Mouse (Mus musculus): ENCODE data around the gene Atg5. TPM values are rescaled to one million over a fixed set of nuclear protein-coding genes. Genes with fewer than 3 reads are reported as not detected.

The Atg5 gene
- polyA plus RNA-seq, 1 experiment from 2014 or later, result 16.8 TPM

DNA sequence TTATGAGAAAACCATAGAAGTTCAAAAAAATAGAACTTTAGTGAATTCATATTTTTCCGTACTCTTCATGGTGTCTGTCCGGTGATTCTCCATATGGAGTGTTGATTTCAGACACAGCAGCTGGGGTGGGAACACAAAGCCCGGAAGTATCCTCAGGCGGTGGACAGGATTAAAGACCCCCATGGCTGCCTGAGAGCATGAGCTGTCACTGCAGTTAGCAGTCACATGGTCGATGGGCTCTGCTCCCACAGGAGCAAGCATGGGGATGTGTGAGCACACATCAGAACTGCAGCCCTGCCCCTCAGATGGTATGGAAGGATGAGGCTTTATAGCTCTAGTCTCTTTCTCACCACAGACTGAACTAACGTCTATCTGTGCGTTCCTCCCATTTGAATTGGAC, 87.1 kb downstream of the Atg5 start:
- Histone ChIP-seq H3K9ac (ENCODE audit: low read depth, low read length) (no peak overlapping the region), H3K4me3 (ENCODE audit: low read depth, low read length) (no peak overlapping the region), H3K27ac (ENCODE audit: low read length) (no peak overlapping the region), H3K4me1 (ENCODE audit: control insufficient read depth, low read depth, low read length) (peaks cover 5% of the 10 kb centered on the region), H3K36me3 (ENCODE audit: control insufficient read depth, insufficient read depth) (no peaks in the 10 kb centered on the region), H3K9me3 (replicated peaks; ENCODE audit: control insufficient read depth, low read length) (no peaks in the 10 kb centered on the region), H3K4me2 (ENCODE audit: low read depth, low read length) (no peak overlapping the region), H3K27me3 (ENCODE audit: control insufficient read depth, insufficient read depth, low read depth, low read length) (no peaks in the 10 kb centered on the region)
- ATAC-seq (ENCODE audit: low read depth), result no peak
- WGBS (ENCODE audit: insufficient replicate concordance), result 75% methylated on average over 7 of the region's 7 CpGs

DNA sequence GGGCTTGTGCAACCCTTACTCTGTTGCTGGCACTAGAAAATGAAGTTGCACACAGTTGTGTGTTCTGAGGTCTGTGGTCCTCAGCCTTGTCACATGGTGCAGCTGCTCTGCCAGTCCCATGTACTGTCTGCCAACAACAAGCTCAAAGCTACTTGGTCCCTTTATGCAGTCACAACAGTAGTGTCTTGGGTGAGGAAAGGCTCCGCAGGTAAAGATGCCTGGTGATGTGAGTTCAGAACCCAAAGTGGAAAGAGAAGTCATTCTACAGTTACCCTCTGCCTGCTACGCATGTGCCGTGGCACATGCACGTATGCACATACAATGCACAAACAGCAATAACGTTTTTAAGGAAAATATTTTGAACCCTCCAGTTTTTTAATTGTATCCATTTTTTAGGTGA, 88.5 kb downstream of the Atg5 start:
- peaks cover 5% of the 10 kb centered on the region for H3K4me1 ChIP-seq (ENCODE audit: control insufficient read depth, low read depth, low read length)
- 85% methylated on average over 5 of the region's 5 CpGs for WGBS (ENCODE audit: insufficient replicate concordance)
- H3K9ac ChIP-seq (ENCODE audit: low read depth, low read length), result no peak overlapping the region
- no peak overlapping the region for H3K27ac ChIP-seq (ENCODE audit: low read length)
- H3K4me3 ChIP-seq (ENCODE audit: low read depth, low read length), result no peak overlapping the region
- H3K36me3 ChIP-seq (ENCODE audit: control insufficient read depth, insufficient read depth), result no peaks in the 10 kb centered on the region
- H3K9me3 ChIP-seq (replicated peaks; ENCODE audit: control insufficient read depth, low read length), result no peaks in the 10 kb centered on the region
- H3K4me2 ChIP-seq (ENCODE audit: low read depth, low read length), result no peak overlapping the region
- no peaks in the 10 kb centered on the region for H3K27me3 ChIP-seq (ENCODE audit: control insufficient read depth, insufficient read depth, low read depth, low read length)
- no peak for ATAC-seq (ENCODE audit: low read depth)

GRCm38 (mm10) chr10:44357316-44357715, 89.2 kb downstream of the Atg5 start:
- Histone ChIP-seq H3K27ac (ENCODE audit: low read length) (no peak overlapping the region), H3K9me3 (replicated peaks; ENCODE audit: control insufficient read depth, low read length) (no peaks in the 10 kb centered on the region), H3K4me3 (ENCODE audit: low read depth, low read length) (no peak overlapping the region), H3K4me2 (ENCODE audit: low read depth, low read length) (no peak overlapping the region), H3K4me1 (ENCODE audit: control insufficient read depth, low read depth, low read length) (peaks cover 5% of the 10 kb centered on the region), H3K9ac (ENCODE audit: low read depth, low read length) (no peak overlapping the region), H3K27me3 (ENCODE audit: control insufficient read depth, insufficient read depth, low read depth, low read length) (no peaks in the 10 kb centered on the region), H3K36me3 (ENCODE audit: control insufficient read depth, insufficient read depth) (no peaks in the 10 kb centered on the region)
- 61% methylated on average over 13 of the region's 13 CpGs for WGBS (ENCODE audit: insufficient replicate concordance)
- no peak for ATAC-seq (ENCODE audit: low read depth)

DNA sequence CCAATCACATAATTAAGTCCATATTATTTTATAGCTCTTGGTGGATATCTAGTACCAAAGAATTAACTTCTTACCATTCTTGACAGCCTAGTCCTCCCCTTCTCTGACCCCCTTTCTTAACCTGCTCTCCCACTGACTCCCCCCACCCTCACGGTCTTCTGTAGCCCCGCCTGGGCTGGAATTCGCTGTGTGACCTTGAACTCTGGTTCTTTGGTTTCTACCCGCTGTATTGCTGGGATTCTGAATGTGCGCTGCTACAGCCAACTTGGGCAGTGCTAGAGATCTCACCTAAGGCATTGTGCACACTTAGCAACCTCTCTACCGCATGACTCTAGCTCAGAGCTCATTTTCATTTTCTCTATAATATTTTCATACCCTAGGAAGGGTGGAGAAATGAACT, 90.7 kb downstream of the Atg5 start:
- Histone ChIP-seq H3K9me3 (replicated peaks; ENCODE audit: control insufficient read depth, low read length) (no peaks in the 10 kb centered on the region), H3K4me1 (ENCODE audit: control insufficient read depth, low read depth, low read length) (peaks cover 5% of the 10 kb centered on the region), H3K9ac (ENCODE audit: low read depth, low read length) (no peak overlapping the region), H3K4me3 (ENCODE audit: low read depth, low read length) (no peak overlapping the region), H3K4me2 (ENCODE audit: low read depth, low read length) (no peak overlapping the region), H3K36me3 (ENCODE audit: control insufficient read depth, insufficient read depth) (no peaks in the 10 kb centered on the region), H3K27me3 (ENCODE audit: control insufficient read depth, insufficient read depth, low read depth, low read length) (no peaks in the 10 kb centered on the region), H3K27ac (ENCODE audit: low read length) (no peak overlapping the region)
- ATAC-seq (ENCODE audit: low read depth), result no peak
- 70% methylated on average over 6 of the region's 6 CpGs for WGBS (ENCODE audit: insufficient replicate concordance)

- H3K4me2 ChIP-seq (ENCODE audit: low read depth, low read length), result no peak overlapping the region
- H3K4me1 ChIP-seq (ENCODE audit: control insufficient read depth, low read depth, low read length), result no peaks in the 10 kb centered on the region; the same call in none of the 2 replicates
- 75% methylated on average over 11 of the region's 11 CpGs for WGBS (ENCODE audit: insufficient replicate concordance)
- H3K27ac ChIP-seq (ENCODE audit: low read length), result no peak overlapping the region
- no peak for ATAC-seq (ENCODE audit: low read depth)
- H3K36me3 ChIP-seq (ENCODE audit: control insufficient read depth, insufficient read depth), result no peaks in the 10 kb centered on the region
- no peaks in the 10 kb centered on the region for H3K27me3 ChIP-seq (ENCODE audit: control insufficient read depth, insufficient read depth, low read depth, low read length)
- no peak overlapping the region for H3K4me3 ChIP-seq (ENCODE audit: low read depth, low read length)
- no peak overlapping the region for H3K9ac ChIP-seq (ENCODE audit: low read depth, low read length)
- no peaks in the 10 kb centered on the region for H3K9me3 ChIP-seq (replicated peaks; ENCODE audit: control insufficient read depth, low read length)
These were observed 92.5 kb downstream of the Atg5 start for GRCm38 (mm10) chr10:44360632-44361031.

GRCm38 (mm10) chr10:44362435-44362834, 94.3 kb downstream of the Atg5 start:
- no peak overlapping the region for H3K27ac ChIP-seq (ENCODE audit: low read length)
- H3K27me3 ChIP-seq (ENCODE audit: control insufficient read depth, insufficient read depth, low read depth, low read length), result no peaks in the 10 kb centered on the region
- H3K4me1 ChIP-seq (ENCODE audit: control insufficient read depth, low read depth, low read length), result no peaks in the 10 kb centered on the region; the same call in none of the 2 replicates
- no peaks in the 10 kb centered on the region for H3K9me3 ChIP-seq (replicated peaks; ENCODE audit: control insufficient read depth, low read length)
- ATAC-seq (ENCODE audit: low read depth), result no peak
- H3K36me3 ChIP-seq (ENCODE audit: control insufficient read depth, insufficient read depth), result no peaks in the 10 kb centered on the region
- H3K4me2 ChIP-seq (ENCODE audit: low read depth, low read length), result no peak overlapping the region
- WGBS (ENCODE audit: insufficient replicate concordance), result 68% methylated on average over 5 of the region's 5 CpGs
- H3K4me3 ChIP-seq (ENCODE audit: low read depth, low read length), result no peak overlapping the region
- H3K9ac ChIP-seq (ENCODE audit: low read depth, low read length), result no peak overlapping the region

GRCm38 (mm10) chr10:44362846-44363245, 94.7 kb downstream of the Atg5 start:
- no peak for ATAC-seq (ENCODE audit: low read depth)
- no peaks in the 10 kb centered on the region for H3K36me3 ChIP-seq (ENCODE audit: control insufficient read depth, insufficient read depth)
- 49% methylated on average over 9 of the region's 9 CpGs for WGBS (ENCODE audit: insufficient replicate concordance)
- H3K4me2 ChIP-seq (ENCODE audit: low read depth, low read length), result no peak overlapping the region
- H3K27ac ChIP-seq (ENCODE audit: low read length), result no peak overlapping the region
- no peak overlapping the region for H3K4me3 ChIP-seq (ENCODE audit: low read depth, low read length)
- no peaks in the 10 kb centered on the region for H3K27me3 ChIP-seq (ENCODE audit: control insufficient read depth, insufficient read depth, low read depth, low read length)
- H3K4me1 ChIP-seq (ENCODE audit: control insufficient read depth, low read depth, low read length), result no peaks in the 10 kb centered on the region; the same call in 1 of the 2 replicates
- H3K9me3 ChIP-seq (replicated peaks; ENCODE audit: control insufficient read depth, low read length), result no peaks in the 10 kb centered on the region
- no peak overlapping the region for H3K9ac ChIP-seq (ENCODE audit: low read depth, low read length)

DNA sequence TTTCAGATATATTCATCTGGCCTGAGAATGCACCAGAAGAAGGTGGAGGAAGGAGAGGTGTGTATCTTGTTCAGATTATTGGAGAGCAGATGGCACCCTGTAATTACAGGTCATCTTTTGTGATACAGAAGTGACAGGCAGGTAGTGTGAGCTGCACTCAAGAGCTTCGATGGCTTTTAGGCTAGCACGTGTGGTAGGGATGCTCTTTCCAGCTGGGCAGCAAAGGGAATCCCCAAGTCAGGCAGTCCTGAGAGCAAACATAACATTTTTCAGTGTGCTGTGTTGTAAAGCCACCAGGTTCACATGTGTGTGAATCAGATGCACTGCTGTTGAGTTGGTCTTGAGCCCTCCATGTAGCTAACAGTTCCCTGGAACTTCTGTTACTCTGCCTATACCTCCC, 98.0 kb downstream of the Atg5 start:
- ATAC-seq (ENCODE audit: low read depth), result no peak
- H3K4me2 ChIP-seq (ENCODE audit: low read depth, low read length), result no peak overlapping the region

DNA sequence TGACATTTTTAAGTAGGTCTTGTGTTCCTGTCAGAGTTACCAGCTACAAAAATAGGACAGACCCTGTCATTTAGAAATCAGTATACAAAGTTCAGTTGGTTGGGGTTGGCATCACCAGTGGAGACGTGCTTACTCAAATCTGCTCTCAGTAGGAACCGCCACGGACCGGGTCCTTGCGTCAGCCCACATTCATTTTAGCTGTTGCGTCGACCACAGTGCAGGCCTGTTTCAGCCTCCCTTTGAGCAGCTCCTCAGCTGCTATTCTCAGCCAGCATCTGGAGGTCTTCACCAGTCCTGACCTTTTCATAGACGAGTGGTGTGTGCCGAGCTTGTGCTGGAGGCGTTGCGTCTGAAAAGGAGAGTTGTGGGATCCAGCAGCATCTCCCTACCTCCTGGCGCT, 98.9 kb downstream of the Atg5 start:
- no peak for ATAC-seq (ENCODE audit: low read depth)
- 82% methylated on average over 12 of the region's 12 CpGs for WGBS (ENCODE audit: insufficient replicate concordance)
- no peak overlapping the region for H3K9ac ChIP-seq (ENCODE audit: low read depth, low read length)

More for the DNA sequence above, 98.0 kb downstream of the Atg5 start:
- 78% methylated on average over 2 of the region's 2 CpGs for WGBS (ENCODE audit: insufficient replicate concordance)
- H3K4me1 ChIP-seq (ENCODE audit: control insufficient read depth, low read depth, low read length), result no peaks in the 10 kb centered on the region; the same call in 1 of the 2 replicates
- H3K9me3 ChIP-seq (replicated peaks; ENCODE audit: control insufficient read depth, low read length), result no peaks in the 10 kb centered on the region
- H3K4me3 ChIP-seq (ENCODE audit: low read depth, low read length), result no peak overlapping the region
- no peak overlapping the region for H3K9ac ChIP-seq (ENCODE audit: low read depth, low read length)
- no peaks in the 10 kb centered on the region for H3K27me3 ChIP-seq (ENCODE audit: control insufficient read depth, insufficient read depth, low read depth, low read length)
- no peaks in the 10 kb centered on the region for H3K36me3 ChIP-seq (ENCODE audit: control insufficient read depth, insufficient read depth)
- no peak overlapping the region for H3K27ac ChIP-seq (ENCODE audit: low read length)

More for the DNA sequence above, 98.9 kb downstream of the Atg5 start:
- Histone ChIP-seq H3K9me3 (replicated peaks; ENCODE audit: control insufficient read depth, low read length) (no peaks in the 10 kb centered on the region), H3K4me1 (ENCODE audit: control insufficient read depth, low read depth, low read length) (no peaks in the 10 kb centered on the region; the same call in 1 of the 2 replicates), H3K27ac (ENCODE audit: low read length) (no peak overlapping the region), H3K27me3 (ENCODE audit: control insufficient read depth, insufficient read depth, low read depth, low read length) (no peaks in the 10 kb centered on the region), H3K4me2 (ENCODE audit: low read depth, low read length) (no peak overlapping the region), H3K4me3 (ENCODE audit: low read depth, low read length) (no peak overlapping the region), H3K36me3 (ENCODE audit: control insufficient read depth, insufficient read depth) (no peaks in the 10 kb centered on the region)

Data from liver, embryonic 16.5 days (tissue).